Mouse (Mus musculus): ENCODE results near the gene Pds5b. TPM values are rescaled to one million over a fixed set of nuclear protein-coding genes. Genes with fewer than 3 reads are reported as not detected.

Pds5b gene
- polyA plus RNA-seq, 1 experiment from 2014 or later: 28.5 TPM

GRCm38 (mm10) chr5:150819520-150819919 lies 146.0 kb downstream of the Pds5b start:
- no peak overlapping the region for H3K4me2 ChIP-seq
- 73% methylated on average over 5 of the region's 5 CpGs for WGBS (ENCODE audit: insufficient replicate concordance)
- ATAC-seq (replicated peaks; ENCODE audit: insufficient number of reproducible peaks, low FRiP score, low TSS enrichment): no peak
- H3K4me1 ChIP-seq (ENCODE audit: control insufficient read depth, insufficient read depth, low read length): no peaks in the 10 kb centered on the region
- H3K27ac ChIP-seq (ENCODE audit: low read depth, low read length): no peak overlapping the region
- no peaks in the 10 kb centered on the region for H3K36me3 ChIP-seq (ENCODE audit: control insufficient read depth, insufficient read depth, low read length)
- no peak overlapping the region for H3K4me3 ChIP-seq (ENCODE audit: low read depth, low read length)
- H3K27me3 ChIP-seq (ENCODE audit: control insufficient read depth, insufficient read depth, low read length): no peaks in the 10 kb centered on the region
- H3K9ac ChIP-seq (ENCODE audit: low read depth, low read length): no peak overlapping the region
- no peaks in the 10 kb centered on the region for H3K9me3 ChIP-seq (replicated peaks; ENCODE audit: control insufficient read depth, low read length)

GRCm38 (mm10) chr5:150821152-150821551 lies 147.6 kb downstream of the Pds5b start:
- Histone ChIP-seq H3K36me3 (ENCODE audit: control insufficient read depth, insufficient read depth, low read length) (no peaks in the 10 kb centered on the region), H3K27me3 (ENCODE audit: control insufficient read depth, insufficient read depth, low read length) (no peaks in the 10 kb centered on the region), H3K27ac (ENCODE audit: low read depth, low read length) (no peak overlapping the region), H3K4me1 (ENCODE audit: control insufficient read depth, insufficient read depth, low read length) (no peaks in the 10 kb centered on the region), H3K4me2 (no peak overlapping the region), H3K9ac (ENCODE audit: low read depth, low read length) (no peak overlapping the region), H3K9me3 (replicated peaks; ENCODE audit: control insufficient read depth, low read length) (no peaks in the 10 kb centered on the region; the same call in 1 of the 2 replicates), H3K4me3 (ENCODE audit: low read depth, low read length) (no peak overlapping the region)
- 92% methylated on average over 4 of the region's 4 CpGs for WGBS (ENCODE audit: insufficient replicate concordance)
- ATAC-seq (replicated peaks; ENCODE audit: insufficient number of reproducible peaks, low FRiP score, low TSS enrichment): no peak

GRCm38 (mm10) chr5:150822781-150823180 lies 149.2 kb downstream of the Pds5b start:
- Histone ChIP-seq H3K4me1 (ENCODE audit: control insufficient read depth, insufficient read depth, low read length) (no peaks in the 10 kb centered on the region), H3K9me3 (replicated peaks; ENCODE audit: control insufficient read depth, low read length) (no peaks in the 10 kb centered on the region; the same call in 1 of the 2 replicates), H3K9ac (ENCODE audit: low read depth, low read length) (no peak overlapping the region), H3K4me2 (no peak overlapping the region), H3K27me3 (ENCODE audit: control insufficient read depth, insufficient read depth, low read length) (no peaks in the 10 kb centered on the region), H3K4me3 (ENCODE audit: low read depth, low read length) (no peak overlapping the region), H3K27ac (ENCODE audit: low read depth, low read length) (no peak overlapping the region), H3K36me3 (ENCODE audit: control insufficient read depth, insufficient read depth, low read length) (no peaks in the 10 kb centered on the region)
- ATAC-seq (replicated peaks; ENCODE audit: insufficient number of reproducible peaks, low FRiP score, low TSS enrichment): no peak
- 82% methylated on average over 6 of the region's 6 CpGs for WGBS (ENCODE audit: insufficient replicate concordance)

- Histone ChIP-seq H3K27me3 (ENCODE audit: control insufficient read depth, insufficient read depth, low read length) (no peaks in the 10 kb centered on the region), H3K4me1 (ENCODE audit: control insufficient read depth, insufficient read depth, low read length) (no peaks in the 10 kb centered on the region), H3K27ac (ENCODE audit: low read depth, low read length) (no peak overlapping the region), H3K9me3 (replicated peaks; ENCODE audit: control insufficient read depth, low read length) (no peaks in the 10 kb centered on the region; the same call in 1 of the 2 replicates), H3K36me3 (ENCODE audit: control insufficient read depth, insufficient read depth, low read length) (no peaks in the 10 kb centered on the region), H3K4me3 (ENCODE audit: low read depth, low read length) (no peak overlapping the region), H3K4me2 (no peak overlapping the region), H3K9ac (ENCODE audit: low read depth, low read length) (no peak overlapping the region)
- ATAC-seq (replicated peaks; ENCODE audit: insufficient number of reproducible peaks, low FRiP score, low TSS enrichment): no peak
- WGBS (ENCODE audit: insufficient replicate concordance): 78% methylated on average over 3 of the region's 3 CpGs
Observed at GRCm38 (mm10) chr5:150823361-150823760, 149.8 kb downstream of the Pds5b start.

- Histone ChIP-seq H3K4me2 (peak overlapping the region; percentile 25; the same call in 1 of the 2 replicates), H3K36me3 (ENCODE audit: control insufficient read depth, insufficient read depth, low read length) (no peaks in the 10 kb centered on the region), H3K9me3 (replicated peaks; ENCODE audit: control insufficient read depth, low read length) (no peaks in the 10 kb centered on the region; the same call in 1 of the 2 replicates), H3K27me3 (ENCODE audit: control insufficient read depth, insufficient read depth, low read length) (no peaks in the 10 kb centered on the region), H3K9ac (ENCODE audit: low read depth, low read length) (no peak overlapping the region), H3K4me1 (ENCODE audit: control insufficient read depth, insufficient read depth, low read length) (peaks cover 8% of the 10 kb centered on the region), H3K4me3 (ENCODE audit: low read depth, low read length) (no peak overlapping the region), H3K27ac (ENCODE audit: low read depth, low read length) (no peak overlapping the region)
- ATAC-seq (replicated peaks; ENCODE audit: insufficient number of reproducible peaks, low FRiP score, low TSS enrichment): peak; percentile 77
- 34% methylated on average over 5 of the region's 5 CpGs for WGBS (ENCODE audit: insufficient replicate concordance)
Observed at GRCm38 (mm10) chr5:150829499-150829898, 156.0 kb downstream of the Pds5b start.

- no peaks in the 10 kb centered on the region for H3K27me3 ChIP-seq (ENCODE audit: control insufficient read depth, insufficient read depth, low read length)
- no peak for ATAC-seq (replicated peaks; ENCODE audit: insufficient number of reproducible peaks, low FRiP score, low TSS enrichment)
- no peaks in the 10 kb centered on the region for H3K9me3 ChIP-seq (replicated peaks; ENCODE audit: control insufficient read depth, low read length)
- no peak overlapping the region for H3K27ac ChIP-seq (ENCODE audit: low read depth, low read length)
- peaks cover 8% of the 10 kb centered on the region for H3K4me1 ChIP-seq (ENCODE audit: control insufficient read depth, insufficient read depth, low read length)
- no peak overlapping the region for H3K9ac ChIP-seq (ENCODE audit: low read depth, low read length)
- H3K36me3 ChIP-seq (ENCODE audit: control insufficient read depth, insufficient read depth, low read length): no peaks in the 10 kb centered on the region
- no peak overlapping the region for H3K4me3 ChIP-seq (ENCODE audit: low read depth, low read length)
- 55% methylated on average over 9 of the region's 9 CpGs for WGBS (ENCODE audit: insufficient replicate concordance)
- no peak overlapping the region for H3K4me2 ChIP-seq
Observed at GRCm38 (mm10) chr5:150830718-150831117, 157.2 kb downstream of the Pds5b start.

GRCm38 (mm10) chr5:150836782-150837181 lies 163.2 kb downstream of the Pds5b start:
- H3K4me3 ChIP-seq (ENCODE audit: low read depth, low read length): no peak overlapping the region
- H3K27me3 ChIP-seq (ENCODE audit: control insufficient read depth, insufficient read depth, low read length): no peaks in the 10 kb centered on the region
- H3K36me3 ChIP-seq (ENCODE audit: control insufficient read depth, insufficient read depth, low read length): no peaks in the 10 kb centered on the region
- H3K9me3 ChIP-seq (replicated peaks; ENCODE audit: control insufficient read depth, low read length): 0 out of 2 replicates have a peak, but pooled peaks cover 8% of the 10 kb centered on the region
- H3K4me1 ChIP-seq (ENCODE audit: control insufficient read depth, insufficient read depth, low read length): peaks cover 10% of the 10 kb centered on the region
- no peak for ATAC-seq (replicated peaks; ENCODE audit: insufficient number of reproducible peaks, low FRiP score, low TSS enrichment)
- H3K9ac ChIP-seq (ENCODE audit: low read depth, low read length): no peak overlapping the region
- H3K4me2 ChIP-seq: no peak overlapping the region
- WGBS (ENCODE audit: insufficient replicate concordance): 89% methylated on average over 8 of the region's 8 CpGs
- H3K27ac ChIP-seq (ENCODE audit: low read depth, low read length): no peak overlapping the region

GRCm38 (mm10) chr5:150839688-150840541 lies 166.4 kb downstream of the Pds5b start:
- no peaks in the 10 kb centered on the region for H3K36me3 ChIP-seq (ENCODE audit: control insufficient read depth, insufficient read depth, low read length)
- no peaks in the 10 kb centered on the region for H3K27me3 ChIP-seq (ENCODE audit: control insufficient read depth, insufficient read depth, low read length)
- H3K4me1 ChIP-seq (ENCODE audit: control insufficient read depth, insufficient read depth, low read length): peaks cover 10% of the 10 kb centered on the region
- H3K9me3 ChIP-seq (replicated peaks; ENCODE audit: control insufficient read depth, low read length): 0 out of 2 replicates have a peak, but pooled peaks cover 8% of the 10 kb centered on the region
- H3K4me2 ChIP-seq: peak overlapping the region; percentile 36
- H3K4me3 ChIP-seq (ENCODE audit: low read depth, low read length): no peak overlapping the region
- H3K9ac ChIP-seq (ENCODE audit: low read depth, low read length): no peak overlapping the region
- H3K27ac ChIP-seq (ENCODE audit: low read depth, low read length): peak overlapping the region; percentile 83
- peak; percentile 87 for ATAC-seq (replicated peaks; ENCODE audit: insufficient number of reproducible peaks, low FRiP score, low TSS enrichment)
- WGBS (ENCODE audit: insufficient replicate concordance): 36% methylated on average over 11 of the region's 11 CpGs

Measured in heart, embryonic 11.5 days (tissue).